Mouse (Mus musculus): ENCODE measurements around the gene Defa32.
"Not testable (repeated sequence)": the region's sequence is repeated elsewhere in the genome, so short reads cannot be mapped to it uniquely, and the experiment has no call there.

Defa32 gene

DNA sequence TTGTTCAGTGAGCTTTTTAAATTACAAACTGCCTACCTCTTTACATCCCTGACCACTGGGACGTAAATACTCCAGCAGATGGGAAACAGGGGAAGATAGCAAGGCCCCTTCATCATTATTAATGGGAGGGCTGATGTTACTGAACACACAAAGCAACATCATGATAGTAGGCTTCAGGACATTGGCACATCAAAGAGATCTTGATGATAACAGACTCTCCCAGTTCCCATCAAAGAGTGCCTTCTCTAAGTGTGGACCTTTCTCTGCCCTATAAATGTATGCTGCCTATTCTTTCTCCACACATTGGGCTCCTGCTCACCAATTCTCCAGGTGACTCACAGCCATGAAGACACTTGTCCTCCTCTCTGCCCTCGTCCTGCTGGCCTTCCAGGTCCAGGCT lies at the start of gene Defa32:
Gene Defa32, plus strand, starts transcription at position 301 of the 400 bp plus-strand sequence.
- not testable (repeated sequence) for DNase-seq (ENCODE audit: low spot score)

DNA sequence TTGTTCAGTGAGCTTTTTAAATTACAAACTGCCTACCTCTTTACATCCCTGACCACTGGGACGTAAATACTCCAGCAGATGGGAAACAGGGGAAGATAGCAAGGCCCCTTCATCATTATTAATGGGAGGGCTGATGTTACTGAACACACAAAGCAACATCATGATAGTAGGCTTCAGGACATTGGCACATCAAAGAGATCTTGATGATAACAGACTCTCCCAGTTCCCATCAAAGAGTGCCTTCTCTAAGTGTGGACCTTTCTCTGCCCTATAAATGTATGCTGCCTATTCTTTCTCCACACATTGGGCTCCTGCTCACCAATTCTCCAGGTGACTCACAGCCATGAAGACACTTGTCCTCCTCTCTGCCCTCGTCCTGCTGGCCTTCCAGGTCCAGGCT lies 19.9 kb upstream of the Defa32 start, which contains the start of gene Defa20:
Gene Defa20, plus strand, starts transcription at position 301 of the 400 bp plus-strand sequence.
- DNase-seq (ENCODE audit: low spot score) = not testable (repeated sequence)

DNA sequence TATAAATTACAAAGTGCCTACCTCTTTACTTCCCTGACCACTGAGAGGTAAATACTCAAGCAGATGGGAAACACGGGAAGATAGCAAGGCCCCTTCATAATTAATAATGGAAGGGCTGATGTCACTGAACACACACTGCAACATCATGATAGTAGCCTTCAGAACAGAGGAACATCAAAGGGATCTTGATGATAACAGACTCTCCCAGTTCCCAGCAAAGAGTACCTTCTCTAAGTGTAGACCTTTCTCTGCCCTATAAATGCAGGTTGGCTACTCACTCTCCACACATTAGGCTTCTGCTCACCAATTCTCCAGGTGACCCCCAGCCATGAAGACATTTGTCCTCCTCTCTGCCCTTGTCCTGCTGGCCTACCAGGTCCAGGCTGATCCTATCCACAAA lies 36.3 kb downstream of the Defa32 start, which contains the start of gene Defa37:
Gene Defa37, plus strand, starts transcription at position 301 of the 400 bp plus-strand sequence.
- DNase-seq (ENCODE audit: low spot score) = not testable (repeated sequence)
